Mouse (Mus musculus): ENCODE data around the gene Btc. TPM values are rescaled to one million over a fixed set of nuclear protein-coding genes. Genes with fewer than 3 reads are reported as not detected.

Gene Btc
- polyA plus RNA-seq, 1 experiment from 2014 or later = 4.3 TPM

DNA sequence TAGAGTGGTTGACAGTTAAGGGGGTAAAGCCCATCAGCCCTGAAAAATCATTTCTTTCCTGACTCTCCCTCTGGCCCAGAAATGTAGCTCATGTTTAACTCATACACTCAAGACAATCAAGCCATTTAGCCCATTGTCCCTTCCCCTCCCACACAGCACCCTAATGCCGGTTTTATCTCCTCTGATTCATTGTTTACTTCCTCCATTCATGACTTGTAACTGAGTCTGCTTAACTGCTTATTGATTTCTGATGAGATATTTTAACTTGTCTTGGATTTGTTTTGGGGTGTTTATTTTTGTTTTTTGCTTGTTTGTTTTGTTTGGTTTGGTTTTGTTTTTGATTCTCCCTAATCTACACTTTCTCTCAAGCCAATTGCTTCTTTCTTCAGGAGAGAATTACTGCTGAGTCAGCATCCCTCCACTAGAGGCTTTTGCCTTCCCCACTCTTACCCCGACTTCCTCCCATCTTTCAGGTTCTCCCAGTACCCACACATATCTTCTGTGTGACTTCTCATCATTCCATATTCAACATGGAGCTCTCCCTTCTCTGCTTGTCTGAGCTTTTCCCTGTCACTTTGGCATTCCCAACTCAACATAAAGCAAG, 2.2 kb downstream of the Btc start:
- H3K4me2 ChIP-seq (ENCODE audit: low read length) = no peak overlapping the region
- ATAC-seq (replicated peaks; ENCODE audit: low FRiP score, low TSS enrichment, low read depth) (no peak), DNase-seq (ENCODE audit: low spot score) (no peak)
- H3K27ac ChIP-seq (ENCODE audit: low read depth) = no peak overlapping the region
- no peak overlapping the region for H3K4me3 ChIP-seq (ENCODE audit: low read depth, low read length)
- no peaks in the 10 kb centered on the region for H3K9me3 ChIP-seq (ENCODE audit: control insufficient read depth, low read length)
- H3K27me3 ChIP-seq (replicated peaks; ENCODE audit: control insufficient read depth, insufficient read depth, low read length) = no peaks in the 10 kb centered on the region
- 47% methylated on average over 2 of the region's 2 CpGs for WGBS
- H3K4me1 ChIP-seq (replicated peaks; ENCODE audit: control insufficient read depth, insufficient read depth, low read length) = no peaks in the 10 kb centered on the region; the same call in 1 of the 2 replicates
- H3K36me3 ChIP-seq (ENCODE audit: control insufficient read depth, insufficient read depth, low read length) = no peaks in the 10 kb centered on the region
- H3K9ac ChIP-seq (ENCODE audit: low read length) = no peak overlapping the region

DNA sequence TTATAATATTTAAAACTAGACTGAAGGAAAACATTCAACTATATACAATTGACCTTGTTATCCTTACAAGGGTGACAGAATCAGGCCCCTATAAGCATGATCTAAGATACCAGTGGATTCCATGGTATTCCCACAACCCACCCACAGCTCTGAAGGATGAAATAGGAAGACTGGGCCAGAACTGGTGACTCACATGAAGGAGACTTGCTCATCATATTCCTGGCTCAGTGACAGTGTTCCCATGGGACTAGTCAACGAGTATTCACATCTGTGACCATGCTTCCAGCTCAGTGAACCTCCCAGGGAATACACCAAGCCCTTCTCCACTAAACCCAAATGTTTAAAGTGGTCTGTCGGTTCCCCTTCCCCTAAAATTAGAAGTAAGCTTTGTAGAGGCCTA, 27.3 kb downstream of the Btc start:
- H3K27ac ChIP-seq (ENCODE audit: low read depth) = no peak overlapping the region
- H3K27me3 ChIP-seq (replicated peaks; ENCODE audit: control insufficient read depth, insufficient read depth, low read length) = no peaks in the 10 kb centered on the region
- no peak overlapping the region for H3K4me3 ChIP-seq (ENCODE audit: low read depth, low read length)
- no peak overlapping the region for H3K9ac ChIP-seq (ENCODE audit: low read length)
- H3K4me2 ChIP-seq (ENCODE audit: low read length) = no peak overlapping the region
- no peak for ATAC-seq (replicated peaks; ENCODE audit: low FRiP score, low TSS enrichment, low read depth)
- no peaks in the 10 kb centered on the region for H3K9me3 ChIP-seq (ENCODE audit: control insufficient read depth, low read length)
- no peaks in the 10 kb centered on the region for H3K36me3 ChIP-seq (ENCODE audit: control insufficient read depth, insufficient read depth, low read length)
- WGBS = 67% methylated on average over 2 of the region's 2 CpGs
- DNase-seq (ENCODE audit: low spot score) = no peak
- no peaks in the 10 kb centered on the region for H3K4me1 ChIP-seq (replicated peaks; ENCODE audit: control insufficient read depth, insufficient read depth, low read length)

DNA sequence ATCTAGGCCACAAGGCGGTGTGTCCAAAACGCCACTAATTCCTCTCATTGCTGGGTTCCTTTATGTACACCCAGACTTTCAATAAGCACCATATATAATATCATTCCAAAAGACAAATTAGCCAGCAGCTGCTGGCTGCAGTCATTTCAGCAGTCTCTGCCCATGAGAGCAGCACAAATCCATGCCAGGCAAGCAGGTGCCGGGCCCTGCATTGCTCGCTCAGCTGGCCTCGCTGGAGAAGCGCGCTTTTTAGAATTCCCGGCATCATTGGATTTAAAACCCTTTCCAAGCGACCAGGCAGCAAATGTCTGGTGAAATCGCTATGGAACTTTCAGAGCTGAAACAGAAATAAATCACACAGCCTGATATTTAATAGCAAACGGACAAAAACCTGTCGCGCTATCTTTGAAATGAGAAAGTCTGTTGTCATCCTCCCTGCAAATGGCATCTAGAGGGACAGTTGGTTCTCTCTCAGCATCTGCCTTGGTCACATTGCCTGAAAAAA, 34.7 kb downstream of the Btc start:
- Histone ChIP-seq H3K9ac (ENCODE audit: low read length) (no peak overlapping the region), H3K27ac (ENCODE audit: low read depth) (no peak overlapping the region), H3K4me2 (ENCODE audit: low read length) (no peak overlapping the region), H3K4me3 (ENCODE audit: low read depth, low read length) (no peak overlapping the region), H3K4me1 (replicated peaks; ENCODE audit: control insufficient read depth, insufficient read depth, low read length) (no peaks in the 10 kb centered on the region), H3K36me3 (ENCODE audit: control insufficient read depth, insufficient read depth, low read length) (no peaks in the 10 kb centered on the region), H3K27me3 (replicated peaks; ENCODE audit: control insufficient read depth, insufficient read depth, low read length) (no peaks in the 10 kb centered on the region), H3K9me3 (ENCODE audit: control insufficient read depth, low read length) (no peaks in the 10 kb centered on the region)
- no peak for ATAC-seq (replicated peaks; ENCODE audit: low FRiP score, low TSS enrichment, low read depth)
- no peak for DNase-seq (ENCODE audit: low spot score)
- WGBS = 90% methylated on average over 13 of the region's 13 CpGs

DNA sequence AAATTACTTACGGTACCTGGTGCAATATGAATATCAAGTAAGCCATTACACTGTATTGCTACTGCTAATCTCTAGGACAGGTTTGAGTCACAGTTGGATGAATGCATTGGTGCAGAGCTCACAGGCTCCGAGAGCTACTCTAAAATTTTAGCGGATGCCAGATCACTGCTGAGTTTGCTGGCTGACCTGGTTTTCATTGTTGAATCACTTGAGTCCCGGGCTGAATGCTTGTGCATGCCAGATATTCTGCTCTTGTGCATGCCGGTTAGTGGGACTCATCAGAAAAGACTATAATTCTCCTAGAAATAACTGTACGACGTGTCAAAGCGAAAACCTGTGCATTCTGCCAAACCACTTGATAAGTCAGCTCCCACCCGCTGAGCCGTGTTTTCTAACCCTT, 35.9 kb downstream of the Btc start:
- Histone ChIP-seq H3K4me3 (ENCODE audit: low read depth, low read length) (no peak overlapping the region), H3K4me1 (replicated peaks; ENCODE audit: control insufficient read depth, insufficient read depth, low read length) (no peaks in the 10 kb centered on the region), H3K27me3 (replicated peaks; ENCODE audit: control insufficient read depth, insufficient read depth, low read length) (no peaks in the 10 kb centered on the region), H3K9ac (ENCODE audit: low read length) (no peak overlapping the region), H3K27ac (ENCODE audit: low read depth) (no peak overlapping the region), H3K4me2 (ENCODE audit: low read length) (no peak overlapping the region), H3K36me3 (ENCODE audit: control insufficient read depth, insufficient read depth, low read length) (no peaks in the 10 kb centered on the region), H3K9me3 (ENCODE audit: control insufficient read depth, low read length) (no peaks in the 10 kb centered on the region)
- ATAC-seq (replicated peaks; ENCODE audit: low FRiP score, low TSS enrichment, low read depth) = no peak
- no peak for DNase-seq (ENCODE audit: low spot score)
- WGBS = 85% methylated on average over 10 of the region's 10 CpGs

DNA sequence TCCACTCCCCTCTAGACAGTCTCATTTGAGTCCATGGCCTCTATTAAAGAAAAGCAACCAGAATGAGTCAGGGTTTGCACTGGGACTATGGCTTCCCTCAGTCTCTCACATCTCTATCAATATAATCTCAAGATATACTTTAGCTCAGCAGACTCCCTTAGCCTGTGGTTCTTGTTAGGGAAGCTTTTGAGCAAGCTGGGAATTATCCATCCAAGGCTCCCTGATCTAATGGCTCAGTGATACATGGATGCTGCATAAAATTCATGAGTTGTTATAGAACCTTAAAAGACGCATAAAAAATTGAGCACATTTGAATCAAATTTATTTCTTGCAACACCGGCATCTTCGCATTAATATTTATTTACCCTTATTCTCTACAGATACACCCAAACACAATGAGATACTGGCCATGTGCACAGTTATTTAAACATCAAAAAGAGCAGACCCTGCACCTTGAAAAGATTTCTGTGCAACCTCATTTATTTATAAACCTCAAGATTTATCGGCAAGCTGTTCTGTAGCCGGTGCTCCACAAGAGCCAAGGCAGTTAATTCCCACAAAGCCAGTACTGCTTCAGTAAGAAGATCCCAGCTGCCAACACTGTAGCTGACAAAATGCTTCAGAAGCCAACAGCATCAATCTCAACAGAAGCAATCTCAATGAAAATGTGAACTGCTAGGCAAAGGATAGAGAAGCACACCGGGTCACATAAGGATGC, 39.4 kb downstream of the Btc start:
- no peaks in the 10 kb centered on the region for H3K36me3 ChIP-seq (ENCODE audit: control insufficient read depth, insufficient read depth, low read length)
- H3K9ac ChIP-seq (ENCODE audit: low read length) = no peak overlapping the region
- 59% methylated on average over 6 of the region's 6 CpGs for WGBS
- no peak overlapping the region for H3K4me3 ChIP-seq (ENCODE audit: low read depth, low read length)
- no peaks in the 10 kb centered on the region for H3K9me3 ChIP-seq (ENCODE audit: control insufficient read depth, low read length)
- no peaks in the 10 kb centered on the region for H3K27me3 ChIP-seq (replicated peaks; ENCODE audit: control insufficient read depth, insufficient read depth, low read length)
- ATAC-seq (replicated peaks; ENCODE audit: low FRiP score, low TSS enrichment, low read depth) (no peak), DNase-seq (ENCODE audit: low spot score) (no peak)
- H3K27ac ChIP-seq (ENCODE audit: low read depth) = no peak overlapping the region
- no peak overlapping the region for H3K4me2 ChIP-seq (ENCODE audit: low read length)
- H3K4me1 ChIP-seq (replicated peaks; ENCODE audit: control insufficient read depth, insufficient read depth, low read length) = no peaks in the 10 kb centered on the region

DNA sequence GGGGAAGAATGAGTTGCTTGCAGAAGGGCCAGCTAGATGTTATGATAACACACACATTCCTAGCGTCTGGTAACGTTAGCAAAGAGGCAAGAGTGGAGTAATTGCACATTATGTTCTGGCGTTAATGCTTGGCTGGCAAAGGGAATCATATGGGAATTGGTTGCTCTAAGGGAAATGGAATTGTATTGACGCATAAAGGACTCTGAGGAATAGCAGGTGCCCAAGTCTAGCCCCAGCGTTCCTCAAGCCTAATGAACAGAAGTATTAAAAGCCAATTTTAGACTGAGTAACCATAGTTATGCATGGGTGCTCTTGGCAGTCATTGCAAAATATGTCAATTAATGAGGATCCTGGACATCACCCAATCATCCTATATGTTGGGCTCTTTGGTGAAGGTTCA, 50.1 kb downstream of the Btc start:
- no peaks in the 10 kb centered on the region for H3K9me3 ChIP-seq (ENCODE audit: control insufficient read depth, low read length)
- no peak for ATAC-seq (replicated peaks; ENCODE audit: low FRiP score, low TSS enrichment, low read depth)
- DNase-seq (ENCODE audit: low spot score) = no peak
- no peaks in the 10 kb centered on the region for H3K4me1 ChIP-seq (replicated peaks; ENCODE audit: control insufficient read depth, insufficient read depth, low read length)
- WGBS = 48% methylated on average over 5 of the region's 5 CpGs
- H3K9ac ChIP-seq (ENCODE audit: low read length) = no peak overlapping the region
- H3K27me3 ChIP-seq (replicated peaks; ENCODE audit: control insufficient read depth, insufficient read depth, low read length) = no peaks in the 10 kb centered on the region
- no peaks in the 10 kb centered on the region for H3K36me3 ChIP-seq (ENCODE audit: control insufficient read depth, insufficient read depth, low read length)
- H3K4me3 ChIP-seq (ENCODE audit: low read depth, low read length) = no peak overlapping the region
- no peak overlapping the region for H3K4me2 ChIP-seq (ENCODE audit: low read length)
- H3K27ac ChIP-seq (ENCODE audit: low read depth) = no peak overlapping the region

DNA sequence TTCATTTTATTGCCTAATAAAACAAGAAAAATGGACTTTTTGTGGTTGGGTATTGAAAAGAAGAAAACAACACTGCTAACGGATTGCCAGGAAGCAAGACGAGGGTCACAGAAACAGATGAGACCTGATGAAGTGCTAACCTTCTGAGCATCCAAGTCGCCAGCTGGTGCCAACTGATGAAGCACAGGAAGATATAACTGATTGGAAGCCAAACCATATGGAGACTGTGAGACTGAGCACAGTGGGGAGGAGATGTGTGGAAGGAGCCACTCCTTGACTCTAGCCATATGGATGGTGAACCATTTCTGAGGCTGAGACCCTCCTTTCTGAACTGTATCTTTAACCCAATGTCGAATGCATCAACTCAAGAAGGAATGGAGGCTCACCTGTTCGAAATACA, 57.1 kb downstream of the Btc start:
- no peak overlapping the region for H3K4me3 ChIP-seq (ENCODE audit: low read depth, low read length)
- DNase-seq (ENCODE audit: low spot score) (no peak), ATAC-seq (replicated peaks; ENCODE audit: low FRiP score, low TSS enrichment, low read depth) (no peak)
- H3K36me3 ChIP-seq (ENCODE audit: control insufficient read depth, insufficient read depth, low read length) = no peaks in the 10 kb centered on the region
- H3K27ac ChIP-seq (ENCODE audit: low read depth) = no peak overlapping the region
- no peak overlapping the region for H3K4me2 ChIP-seq (ENCODE audit: low read length)
- 73% methylated on average over 5 of the region's 5 CpGs for WGBS
- H3K9ac ChIP-seq (ENCODE audit: low read length) = no peak overlapping the region
- no peaks in the 10 kb centered on the region for H3K4me1 ChIP-seq (replicated peaks; ENCODE audit: control insufficient read depth, insufficient read depth, low read length)
- H3K27me3 ChIP-seq (replicated peaks; ENCODE audit: control insufficient read depth, insufficient read depth, low read length) = no peaks in the 10 kb centered on the region
- no peaks in the 10 kb centered on the region for H3K9me3 ChIP-seq (ENCODE audit: control insufficient read depth, low read length)

DNA sequence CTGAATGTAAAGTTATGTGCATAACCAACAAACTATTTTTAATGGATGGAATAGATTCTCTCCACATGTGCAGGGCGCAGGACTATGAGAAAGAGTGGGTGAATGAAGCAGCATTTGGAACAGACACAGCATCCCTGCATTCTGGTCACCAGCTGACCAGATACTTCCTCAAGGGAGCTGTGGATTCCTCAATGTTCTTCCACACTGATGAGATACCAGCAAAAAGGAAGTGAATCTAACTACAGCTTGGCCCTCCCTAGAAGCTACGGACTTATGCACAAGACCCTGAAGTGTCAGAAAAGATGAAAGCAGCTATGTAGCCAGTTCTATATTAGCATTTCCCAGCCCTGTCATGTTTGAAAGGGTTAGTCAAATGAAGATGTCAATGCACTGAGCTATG, 57.7 kb downstream of the Btc start:
- no peaks in the 10 kb centered on the region for H3K27me3 ChIP-seq (replicated peaks; ENCODE audit: control insufficient read depth, insufficient read depth, low read length)
- no peak overlapping the region for H3K4me2 ChIP-seq (ENCODE audit: low read length)
- DNase-seq (ENCODE audit: low spot score) = no peak
- H3K36me3 ChIP-seq (ENCODE audit: control insufficient read depth, insufficient read depth, low read length) = no peaks in the 10 kb centered on the region
- WGBS = 88% methylated on average over 2 of the region's 2 CpGs
- H3K27ac ChIP-seq (ENCODE audit: low read depth) = no peak overlapping the region
- H3K4me1 ChIP-seq (replicated peaks; ENCODE audit: control insufficient read depth, insufficient read depth, low read length) = no peaks in the 10 kb centered on the region
- no peaks in the 10 kb centered on the region for H3K9me3 ChIP-seq (ENCODE audit: control insufficient read depth, low read length)
- H3K9ac ChIP-seq (ENCODE audit: low read length) = no peak overlapping the region
- ATAC-seq (replicated peaks; ENCODE audit: low FRiP score, low TSS enrichment, low read depth) = no peak
- no peak overlapping the region for H3K4me3 ChIP-seq (ENCODE audit: low read depth, low read length)
